Mouse (Mus musculus): ENCODE measurements around the gene Ankib1.

- TF ChIP-seq CTCF (conservative IDR thresholded peaks at IDR 0.05; ENCODE audit: low read length) (no peak), POU5F1 (IDR thresholded peaks at IDR 0.05; ENCODE audit: borderline replicate concordance, low read length) (no peak)
Observed at GRCm38 (mm10) chr5:3800041-3800440, 2.7 kb downstream of the Ankib1 start.

Measured in E14TG2a.4 (cell line).